Mouse (Mus musculus): ENCODE measurements around the gene Alx1. TPM values are rescaled to one million over a fixed set of nuclear protein-coding genes. Genes with fewer than 3 reads are reported as not detected.

The Alx1 gene
- total RNA-seq (2021), result not detected
- long read RNA-seq, experiment 1, result 0 reads
- long read RNA-seq, experiment 2, result 0 reads

DNA sequence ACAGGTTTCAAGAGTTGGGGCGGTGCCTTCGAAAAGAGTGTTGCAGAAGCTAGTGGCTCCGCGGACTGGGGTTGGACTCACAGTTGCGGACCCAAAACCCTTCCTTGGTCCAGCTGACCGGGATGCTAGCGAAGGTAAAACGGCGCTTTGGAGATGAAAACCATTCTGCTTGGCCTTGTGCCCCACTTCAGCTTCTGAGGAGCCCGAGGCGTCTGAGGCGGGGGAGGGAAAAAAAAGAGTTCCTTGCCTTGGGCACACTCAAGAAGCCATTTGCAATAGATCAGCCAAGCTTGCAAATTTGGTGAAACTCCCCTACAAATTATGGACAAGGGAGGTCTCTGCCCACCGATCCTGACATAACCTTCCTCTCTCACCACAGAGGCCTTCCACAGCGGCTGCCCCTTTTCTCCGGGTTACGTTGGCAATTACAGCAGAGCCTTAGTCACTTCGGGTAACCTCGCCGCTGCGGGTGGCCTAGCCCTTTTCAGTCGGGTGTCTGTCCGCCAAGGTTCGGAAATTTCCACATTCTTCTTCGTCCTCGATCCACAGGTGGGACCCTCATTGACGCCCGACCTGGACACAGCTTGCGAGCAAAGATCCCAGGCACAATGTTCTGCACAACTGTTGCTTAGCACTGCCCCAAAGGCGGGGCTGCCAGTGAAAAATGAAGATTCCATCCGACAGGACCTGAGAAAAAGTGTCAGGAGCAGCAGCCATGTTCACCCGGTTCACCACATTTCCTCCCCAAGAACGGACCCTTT lies at the start of gene Alx1:
Alx1 (minus strand) TSS at position 486 of the 761 bp plus-strand sequence.
- DNase-seq (ENCODE audit: low spot score in 2 of 2), result no peak

DNA sequence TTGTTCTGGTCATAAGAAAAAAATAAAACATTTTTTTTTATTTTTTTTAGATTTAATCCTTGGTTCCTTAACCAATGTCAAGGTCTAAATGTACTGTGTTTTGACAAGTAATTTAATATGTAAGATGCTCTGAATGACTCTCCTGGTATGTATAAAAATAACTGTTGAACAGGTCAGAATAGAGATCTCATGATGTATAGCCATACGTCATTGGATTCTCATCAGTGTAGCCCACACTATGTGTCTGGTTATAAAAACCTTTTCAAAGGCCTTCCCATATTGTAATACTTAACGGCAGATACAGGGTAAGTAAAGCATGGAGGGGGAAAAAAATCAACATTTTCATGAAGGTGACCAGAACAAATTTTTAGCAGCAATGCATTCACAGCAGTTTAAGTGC lies 19.6 kb upstream of the Alx1 start:
- DNase-seq (ENCODE audit: low spot score in 2 of 2), result no peak

DNA sequence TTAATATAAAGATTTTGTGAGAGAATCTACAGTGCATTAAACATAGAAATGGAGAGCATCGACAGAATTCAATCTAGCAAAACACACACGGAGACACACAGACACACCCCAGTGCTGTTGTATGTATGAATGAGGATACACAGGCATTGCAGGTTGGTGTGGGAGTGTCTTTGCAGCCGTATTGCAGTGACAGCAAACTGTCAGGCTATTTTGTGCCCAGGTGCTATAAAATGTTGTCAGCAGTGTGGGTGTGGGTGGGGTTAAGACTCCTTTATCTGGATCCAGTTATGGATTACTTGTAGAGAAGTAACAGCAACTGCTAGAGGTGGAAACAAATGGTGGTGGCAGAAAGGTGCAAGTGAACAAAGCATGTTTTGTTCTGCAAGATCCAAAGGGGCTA lies 16.6 kb upstream of the Alx1 start:
- no peak for DNase-seq (ENCODE audit: low spot score in 2 of 2)

DNA sequence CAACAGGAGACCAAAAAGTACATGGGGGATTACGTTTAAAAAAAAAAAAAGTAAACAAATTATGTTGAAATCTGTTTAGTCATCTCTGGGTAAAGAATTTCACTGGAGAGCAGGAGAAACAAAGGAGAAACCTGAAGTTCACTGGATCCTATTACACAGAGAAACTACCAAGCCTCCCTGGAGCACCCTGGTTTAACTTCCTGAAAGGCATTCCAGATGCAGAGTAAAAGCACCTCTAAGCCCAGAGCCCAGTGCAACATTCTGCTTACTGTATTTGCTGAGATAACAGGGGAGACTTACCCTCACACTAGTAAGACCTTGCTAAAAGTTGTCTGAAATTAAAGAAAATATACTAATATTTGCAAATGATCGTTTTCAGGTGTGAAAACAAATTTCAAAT lies 15.0 kb upstream of the Alx1 start:
- no peak for DNase-seq (ENCODE audit: low spot score in 2 of 2)

DNA sequence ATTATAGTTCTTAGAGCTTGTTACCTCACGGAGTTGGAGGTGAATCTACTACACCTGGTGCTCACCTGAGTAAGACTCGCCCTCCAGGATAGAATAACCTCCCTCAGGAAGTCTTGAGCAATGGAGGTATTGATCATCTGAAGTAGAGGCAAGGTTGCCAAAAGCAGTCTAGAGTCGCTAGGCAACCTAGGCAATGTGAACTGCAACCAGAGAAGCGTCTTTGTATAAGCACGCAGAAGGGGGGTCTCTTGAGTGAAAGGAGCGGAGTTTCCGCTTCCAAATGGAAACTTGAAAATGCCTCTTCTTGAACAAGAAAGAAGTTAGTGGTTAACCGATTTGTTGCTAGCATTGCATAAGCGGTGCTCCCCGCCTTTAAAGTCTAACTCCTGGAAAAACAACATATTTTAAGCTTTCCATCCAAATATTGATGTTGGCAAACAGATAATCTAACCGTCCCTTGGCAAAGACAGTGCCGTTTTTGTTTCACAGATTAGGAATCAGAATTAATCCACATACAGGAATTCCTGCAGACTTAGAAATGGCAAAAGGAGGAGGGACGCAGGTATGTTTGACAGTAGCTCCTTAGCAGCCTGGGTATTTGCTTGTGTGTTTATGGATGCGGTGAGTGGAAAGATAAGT lies 5.1 kb upstream of the Alx1 start:
- DNase-seq (ENCODE audit: low spot score in 2 of 2), result no peak

DNA sequence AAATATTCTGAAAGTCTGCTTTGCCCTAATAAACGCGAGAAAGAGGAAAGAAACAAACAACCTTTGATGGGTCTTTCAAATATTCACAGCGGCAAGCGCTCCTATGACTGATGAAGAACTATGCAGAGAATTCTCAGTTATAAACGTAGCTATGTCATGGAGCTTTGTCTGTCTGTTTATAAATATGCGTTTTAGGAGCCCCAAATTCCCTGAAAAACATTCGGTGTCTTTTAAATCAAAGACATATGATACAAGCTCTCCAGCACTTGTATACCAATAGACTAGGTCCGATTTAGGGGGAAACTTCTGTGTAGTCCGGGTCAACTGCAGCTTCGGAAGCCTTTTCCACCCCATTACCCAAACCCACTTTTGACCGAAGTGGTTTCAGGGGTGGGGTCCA lies 916 bp upstream of the Alx1 start:
- DNase-seq (ENCODE audit: low spot score in 2 of 2), result no peak

DNA sequence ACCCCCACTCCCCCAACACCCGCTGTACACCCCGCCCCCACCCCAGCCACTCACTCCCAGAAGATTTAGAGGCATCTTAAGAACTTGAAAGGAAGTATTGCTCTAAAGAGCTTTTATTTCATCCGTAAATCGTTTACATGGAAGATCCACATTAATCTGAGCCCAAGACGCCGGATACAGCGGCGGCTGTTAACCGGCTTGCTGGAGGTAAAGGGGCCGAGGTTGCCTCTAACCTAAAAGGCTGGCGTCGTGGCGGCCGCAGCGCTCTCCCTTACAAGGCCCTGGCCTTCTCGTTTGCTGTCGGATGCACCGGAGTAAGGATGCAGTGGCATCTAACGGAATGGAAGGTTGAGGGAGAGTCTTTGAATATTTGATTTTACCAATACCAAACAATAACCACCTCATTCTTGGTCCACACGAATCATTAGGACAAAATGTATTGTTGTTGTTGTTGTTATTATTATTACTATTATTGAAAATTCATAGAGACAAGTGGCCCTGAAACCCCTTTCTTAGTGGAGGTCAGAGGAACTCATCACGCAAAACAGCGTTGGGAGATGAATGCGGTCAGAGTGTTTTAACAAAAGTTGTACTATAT lies 784 bp downstream of the Alx1 start:
- DNase-seq (ENCODE audit: low spot score in 2 of 2), result no peak

DNA sequence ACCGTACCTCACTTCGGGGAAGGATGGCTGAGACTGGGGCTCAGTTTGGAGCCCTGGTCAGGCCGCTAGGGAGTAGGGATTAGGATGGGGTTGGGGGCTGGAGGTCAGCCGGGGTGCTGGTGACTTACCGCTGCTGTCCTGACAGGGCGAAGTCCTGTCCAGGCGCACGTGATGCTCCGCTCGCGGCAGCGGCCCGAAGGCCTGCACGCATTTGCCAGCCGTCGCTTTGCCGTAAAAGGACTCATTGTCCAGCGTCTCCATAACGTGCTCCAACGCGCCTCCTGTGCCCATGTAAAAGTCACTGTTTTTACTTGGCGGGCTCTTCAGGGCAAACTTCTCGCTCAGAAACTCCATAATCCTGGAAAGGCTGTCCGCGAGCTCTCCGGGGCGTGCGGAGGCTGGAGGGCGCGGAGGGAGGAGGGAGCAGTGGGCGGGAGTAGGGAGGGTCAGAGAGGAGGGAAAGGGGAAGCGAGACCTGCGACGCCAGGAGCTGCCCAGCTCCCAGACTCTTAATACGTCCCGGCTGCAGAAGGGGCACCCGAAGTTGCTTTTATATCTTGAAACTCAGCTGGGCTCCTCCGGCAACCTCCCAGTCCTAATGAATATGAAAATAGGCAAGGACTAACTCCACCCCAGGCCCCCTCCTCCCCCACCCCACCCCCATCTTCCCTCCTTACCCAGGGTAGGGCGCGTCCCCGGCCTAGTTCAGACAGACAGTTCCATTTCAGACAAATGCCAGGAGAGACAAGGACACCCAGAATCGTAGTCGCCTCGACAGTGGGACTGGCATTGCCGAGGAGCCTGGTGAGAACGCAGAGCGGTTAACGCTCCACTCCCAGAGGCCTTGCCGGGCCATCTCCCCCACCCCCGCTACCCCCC lies 1.5 kb downstream of the Alx1 start:
- no peak for DNase-seq (ENCODE audit: low spot score in 2 of 2)

DNA sequence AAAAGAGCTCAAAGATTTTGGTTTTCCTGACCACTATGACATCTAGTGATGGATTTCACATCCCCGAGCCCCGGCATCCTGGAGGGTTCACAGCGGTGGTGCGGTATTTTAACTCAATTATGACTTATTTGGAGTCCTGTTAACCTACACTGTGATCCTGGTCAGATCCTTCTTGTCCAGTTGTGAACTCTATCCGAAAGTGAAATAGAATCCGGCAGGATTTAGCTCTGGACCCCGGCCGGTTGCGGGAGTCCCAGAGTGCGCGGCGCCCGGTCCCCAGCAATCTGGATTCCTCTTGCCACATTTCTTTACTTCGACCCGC lies 2.1 kb downstream of the Alx1 start:
- no peak for DNase-seq (ENCODE audit: low spot score in 2 of 2)

DNA sequence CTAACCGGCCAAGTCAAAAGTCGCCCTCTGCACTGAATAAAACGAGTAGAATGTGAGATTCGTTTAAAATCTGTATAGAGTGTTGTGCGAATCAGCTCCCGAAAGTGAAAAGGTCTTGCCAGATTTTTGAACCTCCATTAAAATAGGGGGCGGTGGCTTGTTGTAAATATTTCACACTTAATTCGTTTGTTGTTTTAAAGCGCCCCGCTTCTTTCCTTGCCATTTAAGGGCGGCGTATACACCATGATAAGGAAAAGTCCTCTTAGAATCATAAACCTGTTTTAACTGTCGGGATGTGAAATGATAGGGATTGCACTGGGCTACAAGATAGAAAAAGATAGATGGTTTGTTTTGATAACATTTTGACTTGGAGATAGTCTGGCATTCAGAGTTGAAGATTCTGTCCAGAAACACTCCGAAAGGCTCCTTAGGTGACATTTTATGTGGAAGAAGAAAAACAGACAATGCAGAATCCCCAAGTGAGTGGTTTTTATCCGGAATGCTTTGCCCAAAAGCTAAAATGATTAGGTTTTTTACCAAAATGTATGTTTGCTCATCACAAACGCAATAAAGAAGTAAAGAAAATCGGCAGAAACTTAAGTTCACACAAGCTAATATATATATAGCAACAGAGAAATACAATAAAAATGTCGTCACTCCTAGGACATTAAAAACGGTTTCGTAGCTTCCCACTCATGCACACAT lies 2.6 kb downstream of the Alx1 start:
- DNase-seq (ENCODE audit: low spot score in 2 of 2), result no peak

DNA sequence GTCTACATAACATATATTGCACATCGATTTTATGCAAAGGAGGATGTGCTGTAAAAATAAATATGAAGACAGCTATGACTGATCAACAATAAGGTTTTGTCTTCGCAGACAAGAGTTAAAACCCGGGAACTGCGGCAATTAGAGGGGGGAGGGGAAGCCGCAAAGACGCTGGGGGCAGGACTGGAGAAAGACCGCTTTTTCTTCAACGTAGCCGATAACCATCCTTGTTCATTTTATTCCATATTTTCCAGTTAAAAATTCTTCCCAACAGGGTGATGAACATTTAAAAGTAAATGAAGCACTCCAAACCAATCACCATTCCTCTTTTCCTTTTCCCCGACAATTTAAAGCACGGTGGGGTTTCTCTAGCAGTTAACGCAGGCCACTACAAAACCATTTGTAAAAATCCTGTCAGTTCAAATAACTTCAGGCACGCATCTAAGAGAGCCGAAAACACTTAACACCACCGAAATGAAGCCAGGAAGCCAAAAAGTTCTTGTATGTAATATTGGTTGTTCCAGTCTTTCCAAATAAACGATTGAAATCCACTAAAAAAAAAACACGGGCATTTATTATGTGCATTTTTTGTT lies 3.3 kb downstream of the Alx1 start:
- no peak for DNase-seq (ENCODE audit: low spot score in 2 of 2)

DNA sequence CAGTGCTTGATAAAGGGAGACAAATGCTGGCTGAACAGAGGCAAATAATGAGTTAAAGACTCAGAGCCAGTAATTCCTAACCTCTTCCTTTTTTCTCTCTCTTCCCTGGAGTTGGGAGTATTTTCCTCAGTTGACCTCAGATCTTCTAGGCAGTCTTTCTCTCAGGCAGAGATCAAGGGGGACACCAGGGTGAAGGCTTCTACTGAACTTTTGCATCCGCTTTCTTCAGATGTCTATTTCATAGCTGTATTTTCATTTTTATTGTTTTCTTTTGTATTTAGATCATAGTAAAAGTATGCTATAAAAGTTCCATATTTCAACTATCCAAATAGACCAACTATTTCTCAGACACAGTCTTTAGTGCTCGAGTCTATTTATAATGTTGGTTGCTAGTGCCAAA lies 27.5 kb downstream of the Alx1 start:
- DNase-seq (ENCODE audit: low spot score in 2 of 2), result no peak

DNA sequence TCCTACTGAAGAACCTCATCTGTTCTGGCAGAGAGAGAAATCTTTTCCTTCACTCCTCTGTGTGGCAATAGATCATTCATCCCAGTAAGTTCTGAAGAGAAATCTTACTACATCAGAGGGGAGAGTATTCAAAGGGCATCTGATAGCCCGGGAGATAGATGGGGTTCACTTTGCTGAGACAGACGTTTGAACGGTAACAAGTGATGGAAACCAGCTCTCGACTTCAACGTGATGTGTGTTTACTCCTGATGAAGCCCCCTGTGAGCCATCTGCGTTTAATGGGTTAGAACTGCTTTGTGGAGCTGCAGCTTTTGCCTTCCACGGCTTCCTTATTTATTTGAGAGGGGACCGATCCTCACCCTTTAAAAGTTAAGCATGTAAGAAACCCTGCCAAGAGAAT lies 29.1 kb downstream of the Alx1 start:
- DNase-seq (ENCODE audit: low spot score in 2 of 2), result no peak

DNA sequence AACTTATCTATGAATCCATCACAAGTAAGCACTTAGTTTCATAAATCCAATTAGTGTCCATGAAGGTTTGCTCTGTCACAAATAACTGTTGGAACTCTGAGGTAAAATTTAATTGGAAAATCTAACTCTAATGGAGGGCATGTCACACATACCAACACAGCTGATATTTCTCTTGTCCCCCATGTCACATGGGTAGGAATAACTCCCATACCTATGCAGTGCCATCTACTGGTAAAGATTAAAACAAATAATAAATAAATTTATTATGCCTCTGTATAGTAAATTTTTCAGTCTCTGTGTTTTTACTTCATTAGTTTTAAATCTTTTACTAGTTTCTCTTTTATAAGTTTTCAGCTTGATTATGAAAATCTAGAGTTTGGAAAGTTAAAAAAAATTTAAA lies 30.4 kb downstream of the Alx1 start:
- DNase-seq (ENCODE audit: low spot score in 2 of 2), result no peak

DNA sequence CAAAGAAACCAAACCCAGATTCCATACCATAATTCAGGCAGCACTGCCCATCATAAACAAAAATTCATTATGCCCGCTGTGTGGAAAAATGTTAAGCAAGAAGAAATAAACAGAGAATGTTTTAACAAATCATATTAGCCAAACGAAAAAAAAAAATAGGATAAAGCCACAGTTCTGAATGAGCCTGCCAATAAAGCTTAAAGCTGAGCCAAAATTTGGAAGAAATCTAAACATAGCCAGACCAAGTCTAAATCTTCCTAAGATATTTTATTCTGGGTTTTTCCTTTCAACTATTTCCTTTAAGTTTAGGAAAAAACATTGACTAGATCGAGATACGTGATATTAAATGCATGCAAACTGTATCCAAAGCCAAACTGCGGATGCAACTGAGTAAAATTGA lies 54.9 kb downstream of the Alx1 start:
- no peak for DNase-seq (ENCODE audit: low spot score in 2 of 2)

DNA sequence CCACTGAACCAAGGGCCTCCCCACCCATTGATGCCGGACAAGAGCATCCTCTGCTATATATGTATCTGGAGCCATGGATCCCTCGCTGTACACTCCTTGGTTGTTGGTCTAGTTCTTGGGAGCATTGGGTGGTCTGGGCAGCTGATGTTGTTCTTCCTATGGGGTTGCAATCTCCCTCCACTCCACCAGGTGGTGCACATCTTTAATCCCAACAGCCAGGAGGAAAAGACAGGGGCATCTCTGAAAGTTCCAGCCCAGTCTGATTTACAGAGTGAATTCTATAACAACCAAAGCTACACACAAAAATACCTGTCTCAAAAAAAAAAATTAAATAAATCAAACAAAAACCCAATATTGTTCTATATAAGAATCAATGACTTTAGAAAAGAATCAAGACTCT lies 70.4 kb downstream of the Alx1 start:
- DNase-seq (ENCODE audit: low spot score in 2 of 2), result no peak

Other genes starting within 250 kb of the Alx1 start
- 1 to 10 TPM; 3.8 to 5.1 TPM for gene Lrriq1, start 206.1 kb upstream of the Alx1 start, total RNA-seq (2021)